Mouse (Mus musculus): ENCODE results near the gene Ssh1. TPM values are rescaled to one million over a fixed set of nuclear protein-coding genes. Genes with fewer than 3 reads are reported as not detected.

Gene Ssh1
- polyA plus RNA-seq, 1 experiment = 16.4 TPM

- WGBS = 89% methylated on average over 12 of the region's 12 CpGs
- TF ChIP-seq POLR2A (IDR thresholded peaks at IDR 0.05; ENCODE audit: low read depth, low read length) = no peak
- peak; percentile 51; the same call in 1 of the 2 replicates for TF ChIP-seq CTCF (IDR thresholded peaks at IDR 0.05; ENCODE audit: extremely low read depth, insufficient read depth, insufficient read length, insufficient replicate concordance)
- Histone ChIP-seq H3K36me3 (ENCODE audit: control insufficient read depth, insufficient read depth, low read length) (peaks cover 49% of the 10 kb centered on the region), H3K27me3 (ENCODE audit: control insufficient read depth, insufficient read depth, low read length) (no peaks in the 10 kb centered on the region), H3K4me1 (ENCODE audit: control insufficient read depth, insufficient read depth, insufficient read length) (no peaks in the 10 kb centered on the region), H3K27ac (ENCODE audit: insufficient read depth, low read length) (no peak overlapping the region), H3K4me3 (ENCODE audit: extremely low read depth, insufficient read depth, insufficient read length) (no peak overlapping the region)
- DNase-seq (ENCODE audit: low read depth in 1 of 2, low spot score in 2 of 2) = no peak
Measured at GRCm38 (mm10) chr5:113942580-113942979, 51.1 kb downstream of the Ssh1 start.

GRCm38 (mm10) chr5:113939263-113939900 lies 54.3 kb downstream of the Ssh1 start:
- TF ChIP-seq CTCF (IDR thresholded peaks at IDR 0.05; ENCODE audit: extremely low read depth, insufficient read depth, insufficient read length, insufficient replicate concordance) = no peak
- no peak for TF ChIP-seq POLR2A (IDR thresholded peaks at IDR 0.05; ENCODE audit: low read depth, low read length)
- H3K4me3 ChIP-seq (ENCODE audit: extremely low read depth, insufficient read depth, insufficient read length) = no peak overlapping the region
- DNase-seq (ENCODE audit: low read depth in 1 of 2, low spot score in 2 of 2) = no peak
- no peak overlapping the region for H3K27ac ChIP-seq (ENCODE audit: insufficient read depth, low read length)
- H3K27me3 ChIP-seq (ENCODE audit: control insufficient read depth, insufficient read depth, low read length) = no peaks in the 10 kb centered on the region
- 96% methylated on average over 12 of the region's 12 CpGs for WGBS
- H3K4me1 ChIP-seq (ENCODE audit: control insufficient read depth, insufficient read depth, insufficient read length) = no peaks in the 10 kb centered on the region
- H3K36me3 ChIP-seq (ENCODE audit: control insufficient read depth, insufficient read depth, low read length) = peaks cover 31% of the 10 kb centered on the region

DNA sequence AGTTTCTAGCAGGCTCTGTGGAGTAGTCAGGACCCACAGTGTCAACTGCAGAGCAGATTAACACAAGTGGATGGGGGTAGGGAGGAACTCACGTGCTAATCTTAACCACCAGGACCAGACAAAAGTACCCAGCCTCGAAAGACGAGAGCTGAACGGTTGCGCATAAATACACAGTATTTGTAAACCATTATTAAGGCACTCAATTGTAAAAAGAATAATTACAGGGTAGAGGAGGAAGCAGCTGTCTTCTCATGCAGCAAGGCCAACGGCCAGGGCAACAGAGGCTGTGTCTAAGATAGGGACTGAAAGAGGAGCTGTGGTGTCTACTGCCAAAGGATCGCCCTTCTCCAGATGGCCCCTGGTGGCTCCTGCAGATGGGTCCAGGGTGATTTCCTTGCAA lies 56.0 kb downstream of the Ssh1 start:
- Histone ChIP-seq H3K27ac (ENCODE audit: insufficient read depth, low read length) (no peak overlapping the region), H3K36me3 (ENCODE audit: control insufficient read depth, insufficient read depth, low read length) (peaks cover 19% of the 10 kb centered on the region), H3K27me3 (ENCODE audit: control insufficient read depth, insufficient read depth, low read length) (no peaks in the 10 kb centered on the region), H3K4me3 (ENCODE audit: extremely low read depth, insufficient read depth, insufficient read length) (no peak overlapping the region), H3K4me1 (ENCODE audit: control insufficient read depth, insufficient read depth, insufficient read length) (no peaks in the 10 kb centered on the region)
- WGBS = 44% methylated on average over 7 of the region's 7 CpGs
- TF ChIP-seq CTCF (IDR thresholded peaks at IDR 0.05; ENCODE audit: extremely low read depth, insufficient read depth, insufficient read length, insufficient replicate concordance) = no peak
- TF ChIP-seq POLR2A (IDR thresholded peaks at IDR 0.05; ENCODE audit: low read depth, low read length) = no peak
- DNase-seq (ENCODE audit: low read depth in 1 of 2, low spot score in 2 of 2) = no peak

- 84% methylated on average over 6 of the region's 6 CpGs for WGBS
- no peaks in the 10 kb centered on the region for H3K36me3 ChIP-seq (ENCODE audit: control insufficient read depth, insufficient read depth, low read length)
- no peak overlapping the region for H3K4me3 ChIP-seq (ENCODE audit: extremely low read depth, insufficient read depth, insufficient read length)
- TF ChIP-seq CTCF (IDR thresholded peaks at IDR 0.05; ENCODE audit: extremely low read depth, insufficient read depth, insufficient read length, insufficient replicate concordance) (no peak), POLR2A (IDR thresholded peaks at IDR 0.05; ENCODE audit: low read depth, low read length) (no peak)
- H3K27me3 ChIP-seq (ENCODE audit: control insufficient read depth, insufficient read depth, low read length) = no peaks in the 10 kb centered on the region
- no peak overlapping the region for H3K27ac ChIP-seq (ENCODE audit: insufficient read depth, low read length)
- H3K4me1 ChIP-seq (ENCODE audit: control insufficient read depth, insufficient read depth, insufficient read length) = peaks cover 5% of the 10 kb centered on the region; the same call in 1 of the 2 replicates
- DNase-seq (ENCODE audit: low read depth in 1 of 2, low spot score in 2 of 2) = no peak
Measured at GRCm38 (mm10) chr5:113933889-113934288, 59.8 kb downstream of the Ssh1 start.

DNA sequence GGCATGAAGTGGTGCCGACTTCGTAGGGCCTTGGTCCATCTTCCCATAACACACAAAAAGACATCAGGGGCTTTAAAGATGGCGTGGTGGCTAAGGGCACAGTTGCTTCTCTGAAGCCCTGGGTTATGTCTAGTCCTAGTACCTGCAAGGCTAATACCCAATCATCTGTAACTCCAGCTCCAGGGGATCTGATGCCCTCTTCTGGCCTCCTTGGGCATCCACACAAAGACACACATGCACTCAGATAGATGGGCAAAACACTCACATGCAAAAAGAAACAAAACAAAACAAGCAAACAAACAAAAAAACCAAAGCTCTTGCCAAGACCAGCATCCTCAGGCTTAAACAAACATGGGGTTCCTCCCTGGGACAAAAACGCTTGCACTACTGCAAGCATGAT lies 60.2 kb downstream of the Ssh1 start:
- H3K4me3 ChIP-seq (ENCODE audit: extremely low read depth, insufficient read depth, insufficient read length) = no peak overlapping the region
- no peak for TF ChIP-seq POLR2A (IDR thresholded peaks at IDR 0.05; ENCODE audit: low read depth, low read length)
- TF ChIP-seq CTCF (IDR thresholded peaks at IDR 0.05; ENCODE audit: extremely low read depth, insufficient read depth, insufficient read length, insufficient replicate concordance) = no peak
- WGBS = 81% methylated on average over 4 of the region's 4 CpGs
- no peak for DNase-seq (ENCODE audit: low read depth in 1 of 2, low spot score in 2 of 2)
- H3K27me3 ChIP-seq (ENCODE audit: control insufficient read depth, insufficient read depth, low read length) = no peaks in the 10 kb centered on the region
- no peaks in the 10 kb centered on the region for H3K36me3 ChIP-seq (ENCODE audit: control insufficient read depth, insufficient read depth, low read length)
- no peak overlapping the region for H3K27ac ChIP-seq (ENCODE audit: insufficient read depth, low read length)
- peaks cover 5% of the 10 kb centered on the region; the same call in 1 of the 2 replicates for H3K4me1 ChIP-seq (ENCODE audit: control insufficient read depth, insufficient read depth, insufficient read length)

DNA sequence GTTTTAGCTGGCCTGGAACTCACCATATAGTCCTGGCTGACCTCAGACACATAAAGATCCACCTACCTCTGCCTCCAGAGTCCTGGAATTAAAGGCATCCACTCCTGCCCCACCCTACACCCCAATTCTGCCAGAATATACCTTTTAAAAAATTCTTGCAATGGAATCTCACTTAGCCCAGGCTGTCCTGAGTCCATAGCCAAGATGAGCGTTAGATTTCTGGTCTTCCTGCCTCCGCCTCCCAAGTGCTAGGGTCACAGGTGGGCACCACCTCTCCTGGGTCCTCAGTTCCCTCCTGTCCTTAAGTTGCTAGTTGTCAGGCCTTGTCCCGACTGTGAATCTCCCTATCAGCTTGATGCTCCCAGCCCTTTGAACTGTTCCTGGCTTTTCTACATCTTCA lies 61.4 kb downstream of the Ssh1 start:
- H3K4me3 ChIP-seq (ENCODE audit: extremely low read depth, insufficient read depth, insufficient read length) = no peak overlapping the region
- no peaks in the 10 kb centered on the region for H3K27me3 ChIP-seq (ENCODE audit: control insufficient read depth, insufficient read depth, low read length)
- no peak for TF ChIP-seq CTCF (IDR thresholded peaks at IDR 0.05; ENCODE audit: extremely low read depth, insufficient read depth, insufficient read length, insufficient replicate concordance)
- no peak for TF ChIP-seq POLR2A (IDR thresholded peaks at IDR 0.05; ENCODE audit: low read depth, low read length)
- no peak overlapping the region for H3K27ac ChIP-seq (ENCODE audit: insufficient read depth, low read length)
- H3K4me1 ChIP-seq (ENCODE audit: control insufficient read depth, insufficient read depth, insufficient read length) = peaks cover 5% of the 10 kb centered on the region; the same call in 1 of the 2 replicates
- no peaks in the 10 kb centered on the region for H3K36me3 ChIP-seq (ENCODE audit: control insufficient read depth, insufficient read depth, low read length)
- no peak for DNase-seq (ENCODE audit: low read depth in 1 of 2, low spot score in 2 of 2)
- 88% methylated on average over 3 of the region's 3 CpGs for WGBS

All from spleen, adult 2 months (tissue).